Mouse (Mus musculus) granulocyte monocyte progenitor cell, adult 5-6 weeks (primary cell): ENCODE measurements around the gene Spin2-ps6. TPM values are rescaled to one million over a fixed set of nuclear protein-coding genes. Genes with fewer than 3 reads are reported as not detected.
"Not testable (repeated sequence)": the region's sequence is repeated elsewhere in the genome, so short reads cannot be mapped to it uniquely, and the experiment has no call there.

Experiments used
- ATAC-seq: replicated peaks from 2 replicates; pipeline ENCODE4 v1.8.0; 2016; ENCODE audit warnings: mild to moderate bottlenecking, moderate TSS enrichment, inconsistent platforms; ENCODE audit not compliant: poor library complexity, severe bottlenecking
- total RNA-seq, 2 experiments: library from RNA; stranded (forward) in 1 of 2; stranded (reverse) in 1 of 2; fragments of 200-712, 200-1000 nt in 1 of 2; fragments of >200 nt in 1 of 2; fragmentation: Nextera tagmentation in 1 of 2; gene quantifications; 2 replicates each; pipeline ENCODE4 v1.2.3; 2014 to 2017

Spin2-ps6 gene
- not detected in 2 replicates for total RNA-seq (2014; fragmentation: Nextera tagmentation)
- not detected in 2 replicates for total RNA-seq (2017)

- not testable (repeated sequence) for ATAC-seq
Measured at GRCm38 (mm10) chrX:33234569-33234968, at the start of gene Spin2-ps6. TSS of gene Spin2-ps6 (plus strand) at chrX:33234869.

Other genes with a start within 250 kb of the Spin2-ps6 start
- gene Btbd35f12, start 78.5 kb downstream of the Spin2-ps6 start, total RNA-seq (2014; fragmentation: Nextera tagmentation) = not detected in 2 replicates
- not detected in 2 replicates for gene Btbd35f12, start 78.5 kb downstream of the Spin2-ps6 start, total RNA-seq (2017)